Mouse (Mus musculus) lung, adult 2 months (tissue): ENCODE measurements around the gene Nhsl1.

Experiments
- CTCF ChIP-seq: fragments of 200-500 bp; IDR thresholded peaks from 2 replicates; pipeline ENCODE4 v1.5.1; 2011; ENCODE audit warnings: mild to moderate bottlenecking, low read length, control low read depth; ENCODE audit not compliant: insufficient read depth
- POLR2A ChIP-seq: fragments of 200-500 bp; IDR thresholded peaks from 2 replicates; pipeline ENCODE4 v1.6.1; 2011; ENCODE audit warnings: low read depth, mild to moderate bottlenecking, control low read depth, low read length, borderline replicate concordance; ENCODE audit errors: extremely low read depth

DNA sequence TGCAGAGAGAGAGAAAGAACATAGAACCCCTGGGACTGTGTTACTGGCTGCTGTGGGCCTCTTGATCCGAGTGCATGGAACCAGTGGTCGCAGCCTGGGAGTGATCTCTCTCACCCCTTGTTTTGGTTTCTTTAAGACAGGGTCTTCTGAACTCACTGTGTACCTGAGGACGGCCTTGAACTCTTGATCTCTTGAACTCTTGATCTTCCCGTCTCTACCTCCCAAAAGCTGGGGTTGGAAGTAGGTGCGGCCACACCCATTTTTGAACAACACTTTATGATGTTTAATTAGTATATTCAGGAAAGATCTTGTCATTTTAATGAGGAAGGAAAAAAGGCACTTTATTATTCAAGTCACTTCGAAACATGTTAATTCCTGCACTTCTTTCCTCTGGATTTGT lies 37.7 kb downstream of the Nhsl1 start:
- TF ChIP-seq CTCF, result no peak
- no peak for TF ChIP-seq POLR2A
